Mouse (Mus musculus) yolk sac, embryonic 10.5 days (tissue): ENCODE data around the gene Spp1.
"Not testable (repeated sequence)": the region's sequence is repeated elsewhere in the genome, so short reads cannot be mapped to it uniquely, and the experiment has no call there.

Source experiments
- DNase-seq: peaks from one replicate; pipeline ENCODE4 v3.0.0-alpha.2; 2017; ENCODE audit warnings: low spot score

The Spp1 gene

DNA sequence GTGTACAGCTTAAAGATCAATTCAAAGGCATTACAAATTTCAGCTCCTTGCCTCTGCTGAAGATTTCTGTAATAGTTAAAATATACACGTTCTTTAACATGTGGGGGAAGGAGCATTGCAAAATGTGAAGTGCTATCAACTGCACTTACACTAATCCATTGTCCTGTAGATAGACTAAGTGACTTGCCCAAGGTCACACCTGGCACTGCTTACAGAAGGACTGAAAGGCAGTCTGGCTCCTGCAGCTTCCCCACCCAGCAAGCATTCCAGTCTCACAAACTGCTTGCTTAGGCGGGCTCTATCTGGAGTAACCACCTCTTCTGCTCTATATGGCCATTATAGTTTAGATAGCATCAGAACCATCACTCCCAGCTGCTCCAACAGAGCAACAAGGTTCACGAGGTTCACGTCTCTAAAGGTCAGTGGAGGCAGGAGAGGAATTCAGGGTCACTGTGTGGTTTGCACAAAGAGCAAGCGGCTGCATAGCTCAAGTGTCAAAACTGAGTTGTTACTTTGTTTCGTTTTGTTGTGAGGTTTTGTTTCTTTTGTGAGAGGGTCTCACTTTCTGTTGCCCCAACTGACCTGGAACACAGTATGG, 851 bp upstream of the Spp1 start:
- DNase-seq, result no peak

DNA sequence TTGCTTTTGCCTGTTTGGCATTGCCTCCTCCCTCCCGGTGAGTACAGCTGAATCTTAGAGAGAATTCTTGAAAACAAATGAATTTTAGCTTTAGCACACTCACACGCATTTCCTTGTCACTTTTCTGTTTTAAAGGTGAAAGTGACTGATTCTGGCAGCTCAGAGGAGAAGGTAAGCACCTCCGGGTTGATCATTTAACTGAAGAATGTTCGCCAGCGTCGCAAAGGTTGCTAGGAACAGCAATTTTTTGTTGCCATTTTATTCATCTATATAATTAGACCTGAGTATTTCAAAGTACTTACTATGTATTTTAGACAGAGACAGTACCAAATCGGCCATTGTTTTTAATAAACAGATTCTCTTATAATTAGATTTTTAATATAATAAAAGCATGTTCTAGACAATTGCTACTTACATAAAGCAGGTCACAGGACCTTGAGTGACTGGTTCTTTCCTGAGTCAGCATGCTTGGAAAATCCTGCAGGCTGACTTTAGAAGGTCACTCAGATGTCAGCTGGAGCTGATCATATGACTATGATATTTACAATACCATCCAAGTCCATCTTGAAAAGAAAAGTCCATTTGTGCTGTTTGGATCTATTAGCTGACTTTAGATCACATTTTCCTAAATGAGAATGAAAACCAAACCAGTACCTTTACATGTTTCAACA, 1.6 kb downstream of the Spp1 start:
- DNase-seq, result no peak

DNA sequence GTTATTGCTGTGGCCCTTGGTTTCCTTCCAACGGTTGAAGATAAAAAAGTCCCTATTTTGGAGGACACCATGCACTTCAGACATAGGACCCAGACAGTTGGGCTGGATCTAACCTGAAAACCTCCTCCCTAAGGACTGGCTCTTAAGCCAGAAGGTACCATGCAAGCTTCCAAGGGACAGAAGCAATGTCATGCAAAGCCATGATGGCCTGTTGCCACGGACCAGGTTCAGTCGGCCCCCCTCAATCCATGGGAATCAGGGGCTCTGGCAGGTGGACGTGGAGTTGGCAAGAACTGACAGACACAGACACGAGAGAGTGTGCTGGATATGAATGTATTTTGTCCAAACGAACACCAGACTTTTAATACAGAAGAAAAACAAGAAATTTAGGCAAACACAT, 7.5 kb downstream of the Spp1 start:
- no peak for DNase-seq

DNA sequence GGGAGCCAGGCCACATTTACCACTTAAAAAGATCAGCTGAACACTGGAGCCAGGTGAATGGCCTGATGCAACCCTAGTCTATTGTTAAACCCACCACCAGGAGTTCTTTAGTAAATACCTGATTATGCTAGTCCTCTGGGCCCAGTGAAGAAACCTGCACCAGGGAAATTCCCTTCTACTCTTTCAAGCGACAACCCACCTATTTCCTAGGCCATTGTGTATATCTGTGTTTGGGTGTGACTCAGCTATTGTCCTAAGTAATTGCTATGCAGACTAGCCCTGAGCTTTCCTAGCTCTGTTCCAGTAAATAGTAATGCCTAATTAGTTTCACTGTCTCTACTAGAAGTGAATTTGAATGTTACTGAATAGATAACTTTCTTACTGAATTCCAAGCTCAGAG, 7.9 kb downstream of the Spp1 start:
- DNase-seq, result no peak

DNA sequence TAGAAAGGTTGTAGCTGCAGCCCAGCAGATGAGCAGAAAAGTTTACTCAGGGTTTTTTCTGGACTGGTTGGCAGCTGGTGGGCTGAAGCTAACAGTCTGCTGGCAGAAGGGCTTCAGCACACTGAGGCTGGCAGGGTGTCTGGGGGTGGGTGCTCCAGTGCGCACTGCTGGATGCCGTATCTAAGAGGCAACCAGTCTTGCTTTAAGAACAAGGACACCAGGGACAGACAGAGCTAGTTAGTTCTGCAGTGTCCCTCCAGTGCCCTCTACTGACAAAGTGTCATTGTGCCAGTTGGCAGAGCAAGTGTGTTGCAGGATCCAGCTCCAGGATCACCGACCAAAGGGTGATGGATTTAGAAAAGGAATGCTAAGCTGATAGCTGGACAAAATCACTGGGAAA, 11.2 kb downstream of the Spp1 start:
- DNase-seq, result no peak

DNA sequence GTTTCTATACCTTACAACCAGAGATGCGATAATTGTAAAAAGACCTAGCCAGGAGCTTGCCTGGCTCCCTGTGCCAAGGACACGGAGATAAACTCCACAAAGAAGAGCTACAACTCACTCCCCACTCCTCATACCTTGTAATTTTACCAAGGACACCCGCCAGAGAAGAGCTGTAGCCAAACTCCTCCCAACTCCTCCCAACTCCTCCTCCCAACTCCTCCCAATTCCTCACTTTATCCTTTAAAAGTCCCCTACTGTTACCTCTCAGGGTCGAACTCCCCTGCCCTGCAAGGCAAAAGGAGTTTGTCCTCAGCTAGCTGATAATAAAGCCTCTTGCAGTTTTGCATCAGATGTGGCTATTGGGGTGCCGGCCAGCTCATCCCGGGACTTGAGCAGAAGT, 13.4 kb downstream of the Spp1 start:
- DNase-seq, result not testable (repeated sequence)

DNA sequence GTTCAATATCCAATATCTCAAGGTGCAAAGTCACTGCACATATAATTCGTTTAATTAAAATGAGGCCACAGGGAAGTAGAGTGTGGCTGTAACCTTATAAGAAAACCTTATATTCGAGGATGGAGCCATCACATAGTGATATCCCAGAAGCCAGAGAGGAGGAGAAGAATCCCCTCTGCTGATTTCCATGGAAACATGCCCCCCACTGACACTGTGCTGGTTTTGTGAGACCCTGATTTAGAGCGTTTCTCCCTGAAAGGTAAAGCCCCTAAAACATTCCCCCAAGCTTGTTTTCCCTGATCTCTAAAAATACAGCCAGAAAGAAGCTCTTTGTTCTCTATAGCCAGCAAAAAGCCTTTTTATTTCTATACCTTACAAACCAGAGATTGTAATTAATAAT, 14.6 kb downstream of the Spp1 start:
- no peak for DNase-seq

DNA sequence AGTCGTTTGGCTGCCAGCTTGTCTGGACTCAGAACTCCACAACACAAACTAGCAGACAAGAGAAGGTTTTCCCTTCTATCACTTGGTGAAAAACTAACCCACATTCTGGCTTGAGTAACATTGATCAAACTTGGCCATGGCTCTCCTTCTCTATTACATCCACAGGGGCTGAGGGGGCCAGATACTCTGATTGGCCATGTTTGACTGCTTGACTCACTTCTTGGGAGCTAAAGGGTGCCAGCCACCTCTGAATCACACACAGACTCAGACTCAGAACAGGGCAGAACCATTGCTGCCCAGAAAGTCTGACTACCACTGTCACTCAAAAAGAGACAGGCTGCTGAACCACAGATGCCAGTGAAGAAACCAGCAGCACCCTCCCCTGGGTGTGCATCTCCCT, 18.2 kb downstream of the Spp1 start:
- no peak for DNase-seq

DNA sequence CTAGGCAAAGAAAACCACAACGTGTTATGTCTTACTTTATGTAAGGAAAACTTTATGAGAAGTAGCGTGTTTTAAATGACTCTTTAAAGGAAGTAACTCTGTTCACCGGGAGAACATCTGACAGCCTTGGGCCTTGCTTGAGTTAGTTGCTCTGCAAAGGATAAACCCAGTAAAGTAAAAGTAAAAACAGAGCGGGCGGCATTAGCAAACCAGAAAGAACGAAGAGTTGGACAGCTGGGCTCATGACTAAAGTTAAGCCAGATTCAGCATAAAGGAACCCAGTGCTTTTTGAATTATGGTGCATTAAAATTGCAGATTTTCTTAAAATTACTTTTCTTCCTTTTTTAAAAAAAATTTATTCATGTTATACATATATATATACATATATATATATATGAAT, 19.6 kb downstream of the Spp1 start:
- DNase-seq, result no peak

DNA sequence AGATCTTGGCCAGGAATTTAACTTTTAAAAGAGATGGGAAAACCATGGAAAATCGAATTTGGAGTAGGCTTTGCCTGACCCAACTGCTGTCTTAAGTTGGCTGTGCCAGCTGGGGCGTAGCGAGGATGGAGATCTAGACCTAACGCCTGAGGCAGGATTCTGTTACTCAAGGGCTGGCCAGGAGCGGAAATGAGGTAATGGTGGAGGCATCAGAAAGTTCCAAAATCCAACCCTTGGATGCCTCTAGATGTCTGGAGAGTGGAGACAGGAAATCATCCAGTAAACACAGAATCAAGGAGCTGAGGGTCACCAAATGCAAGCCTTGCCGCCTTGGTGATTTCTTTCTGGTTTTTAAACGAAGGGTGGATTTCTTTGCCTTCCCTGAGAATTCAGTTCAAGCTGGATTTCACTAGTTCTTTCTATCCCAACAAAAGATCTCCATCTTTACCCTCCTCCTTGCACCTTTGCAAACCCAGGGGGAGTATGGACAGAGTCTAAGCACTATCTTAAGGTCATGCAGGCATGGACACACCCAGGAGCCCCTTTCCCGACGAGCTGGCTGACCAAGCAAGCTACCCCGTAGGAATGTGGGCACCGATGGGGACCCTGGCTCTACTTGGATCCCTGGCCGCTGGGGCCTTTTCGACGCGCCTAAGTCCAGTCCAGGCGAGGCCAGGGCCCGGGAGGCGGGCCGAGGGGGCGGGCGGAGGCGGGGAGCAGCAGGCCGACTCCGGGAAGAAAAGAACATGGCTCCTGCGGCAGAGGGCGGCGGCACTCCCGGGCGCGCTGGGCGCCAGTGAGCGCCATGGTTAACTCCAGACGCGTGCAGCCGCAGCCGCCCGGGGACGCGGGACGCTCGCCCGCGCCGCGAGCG, 24.2 kb downstream of the Spp1 start, which contains the start of gene Pkd2:
Gene Pkd2 (plus strand): TSS at position 619 of the 874 bp plus-strand sequence.
- peak; percentile 86 for DNase-seq

DNA sequence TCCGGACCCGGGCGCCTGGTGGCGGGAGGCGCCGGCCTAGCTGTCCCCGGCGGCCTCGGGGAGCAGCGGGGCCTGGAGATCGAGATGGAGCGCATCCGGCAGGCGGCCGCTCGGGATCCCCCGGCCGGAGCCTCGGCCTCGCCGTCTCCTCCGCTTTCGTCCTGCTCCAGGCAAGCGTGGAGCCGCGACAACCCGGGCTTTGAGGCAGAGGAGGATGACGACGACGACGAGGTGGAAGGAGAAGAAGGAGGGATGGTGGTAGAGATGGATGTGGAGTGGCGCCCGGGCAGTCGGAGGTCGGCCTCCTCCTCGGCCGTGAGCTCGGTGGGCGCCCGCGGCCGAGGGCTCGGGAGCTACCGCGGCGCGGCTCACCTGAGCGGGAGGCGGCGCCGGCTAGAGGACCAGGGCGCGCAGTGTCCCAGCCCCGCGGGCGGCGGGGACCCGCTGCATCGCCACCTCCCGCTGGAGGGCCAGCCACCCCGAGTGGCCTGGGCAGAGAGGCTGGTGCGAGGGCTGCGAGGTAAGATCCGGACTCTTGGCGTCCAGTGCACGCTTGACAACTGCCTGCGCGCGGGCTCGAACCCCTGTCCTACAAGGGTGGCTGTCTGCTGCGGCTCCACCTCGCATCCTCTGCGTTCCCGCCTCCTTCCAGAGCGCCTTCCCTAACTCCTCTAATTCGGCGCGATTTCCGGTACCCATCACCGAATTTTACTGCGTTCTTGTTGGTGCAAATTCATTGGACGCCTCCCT, 25.0 kb downstream of the Spp1 start:
- DNase-seq, result peak; percentile 78

DNA sequence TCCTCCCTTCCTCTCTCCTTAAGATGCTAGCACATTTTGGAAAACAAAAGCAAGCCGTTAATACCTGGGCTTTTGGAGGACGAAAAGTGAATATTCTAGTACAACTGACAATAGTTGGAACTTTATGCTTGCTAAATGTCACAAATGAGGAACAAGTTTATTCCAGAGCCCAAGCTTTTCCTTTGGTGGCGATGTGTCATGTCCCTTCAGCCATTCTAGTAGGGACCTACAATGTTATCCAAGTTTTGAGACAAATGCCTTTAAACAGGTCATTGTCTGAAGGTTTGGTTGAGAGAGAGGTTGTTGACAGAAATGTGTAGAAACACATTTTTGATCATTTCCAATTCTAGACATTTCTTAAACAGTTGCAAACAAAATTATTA, 25.5 kb downstream of the Spp1 start:
- DNase-seq, result no peak

DNA sequence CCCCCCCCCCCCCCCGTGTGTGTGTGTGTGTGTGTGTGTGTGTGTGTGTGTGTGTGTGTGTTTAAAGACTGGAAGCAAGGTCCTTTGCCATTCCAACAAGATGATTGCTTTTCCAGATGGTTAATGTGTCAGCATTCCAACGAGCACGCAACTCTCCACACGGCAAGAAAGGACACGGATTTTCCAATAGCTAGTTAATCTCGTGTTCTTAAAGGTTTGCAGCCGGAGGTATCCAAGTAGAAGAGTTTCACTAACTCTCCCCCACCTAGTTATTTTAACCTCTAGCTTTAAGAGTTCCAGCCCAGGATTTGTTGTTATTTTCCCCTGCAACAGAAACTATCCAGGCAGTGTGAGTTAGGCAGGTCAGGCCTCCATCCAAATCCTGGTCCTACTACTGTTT, 25.9 kb downstream of the Spp1 start:
- DNase-seq, result no peak

DNA sequence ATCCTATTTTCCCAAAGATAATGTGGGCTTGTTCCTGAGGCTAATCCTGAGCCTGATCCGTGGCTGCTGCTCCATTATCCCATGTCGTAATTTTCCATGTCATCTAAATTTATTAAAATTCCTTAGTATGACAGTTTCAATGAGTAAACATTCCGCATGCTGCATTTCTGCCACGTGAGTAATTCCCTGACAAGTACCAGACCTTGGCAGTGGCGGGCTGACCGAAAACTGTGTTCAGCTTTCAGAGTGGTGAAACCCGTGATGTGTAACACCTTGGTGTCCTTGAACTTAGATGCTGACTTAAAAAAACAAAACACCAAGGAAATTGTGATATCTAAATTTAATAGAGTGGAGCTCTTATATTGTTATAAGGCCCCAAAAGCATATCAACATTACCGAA, 30.4 kb downstream of the Spp1 start:
- no peak for DNase-seq

DNA sequence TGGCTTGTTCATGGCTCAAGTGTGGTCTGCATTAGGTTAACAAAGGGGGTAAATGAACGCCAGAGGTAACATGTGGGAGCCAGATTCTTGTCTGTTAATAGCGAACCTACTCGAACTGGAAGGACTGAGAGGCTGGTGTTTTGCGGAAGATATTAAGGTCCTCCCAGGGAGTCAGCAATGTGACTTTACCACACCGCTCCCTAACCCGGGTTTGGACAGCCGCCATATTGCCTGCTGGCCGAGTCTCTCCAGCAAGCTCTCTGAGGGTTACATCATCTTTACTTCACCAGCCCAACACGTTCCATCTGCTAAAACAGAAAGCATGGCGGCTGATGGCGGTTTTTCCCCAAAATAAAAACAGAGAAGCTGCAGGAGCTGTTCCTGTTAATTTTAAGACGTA, 30.8 kb downstream of the Spp1 start:
- DNase-seq, result no peak

DNA sequence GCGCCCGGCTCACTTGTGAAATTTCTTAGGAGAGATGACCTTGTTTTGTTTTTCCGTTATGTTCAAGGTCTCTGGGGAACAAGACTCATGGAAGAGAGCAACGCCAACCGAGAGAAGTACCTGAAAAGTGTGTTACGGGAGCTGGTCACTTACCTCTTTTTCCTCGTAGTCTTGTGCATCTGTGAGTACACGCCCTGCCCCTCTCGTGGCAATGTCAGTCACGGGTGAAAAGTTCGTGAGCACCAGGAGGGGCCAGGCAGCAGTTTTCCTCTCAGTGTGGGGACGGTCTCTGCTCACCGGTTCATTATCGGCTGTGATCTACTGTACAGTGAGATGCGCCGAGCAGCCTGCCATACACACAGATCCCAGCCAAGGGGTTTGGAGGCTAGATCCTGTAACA, 31.9 kb downstream of the Spp1 start:
- no peak for DNase-seq

DNA sequence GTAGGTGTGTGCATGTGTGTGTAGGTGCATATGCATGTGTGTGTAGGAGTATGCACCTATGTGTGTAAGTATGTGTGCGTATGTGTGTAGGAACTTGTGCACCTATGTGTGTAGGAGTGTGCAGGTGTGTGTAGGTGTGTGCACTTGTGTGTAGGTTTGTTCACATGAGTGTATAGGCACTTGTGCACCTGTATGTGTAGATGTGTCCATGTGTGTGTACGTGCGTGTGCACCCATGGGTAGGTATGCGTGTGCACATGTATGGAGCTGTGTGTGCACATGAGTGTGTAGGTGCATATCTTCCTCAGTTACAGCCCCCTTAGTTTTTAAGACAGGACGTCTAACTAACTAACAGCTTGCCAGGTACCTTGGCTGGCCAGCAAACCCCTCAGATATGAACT, 33.7 kb downstream of the Spp1 start:
- DNase-seq, result no peak

DNA sequence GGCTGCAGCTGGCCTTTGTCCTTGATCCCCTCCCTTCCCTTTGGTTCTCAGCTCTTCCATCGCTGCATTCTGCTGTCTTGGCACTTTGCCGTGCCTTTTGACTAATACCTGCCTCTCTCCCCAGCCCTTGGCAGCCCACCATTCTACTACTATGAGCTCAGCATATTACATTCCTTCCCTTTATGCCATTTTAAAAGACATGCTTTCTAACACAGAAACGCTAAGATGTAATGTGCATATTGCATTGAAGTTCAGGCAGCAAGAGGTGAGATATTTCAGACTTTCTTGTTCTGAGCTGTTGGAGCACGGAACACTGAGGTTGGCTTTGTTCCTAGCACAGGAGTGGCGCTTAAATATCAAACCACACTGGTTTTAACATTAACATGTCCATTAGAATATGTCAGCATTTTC, 36.1 kb downstream of the Spp1 start:
- no peak for DNase-seq

DNA sequence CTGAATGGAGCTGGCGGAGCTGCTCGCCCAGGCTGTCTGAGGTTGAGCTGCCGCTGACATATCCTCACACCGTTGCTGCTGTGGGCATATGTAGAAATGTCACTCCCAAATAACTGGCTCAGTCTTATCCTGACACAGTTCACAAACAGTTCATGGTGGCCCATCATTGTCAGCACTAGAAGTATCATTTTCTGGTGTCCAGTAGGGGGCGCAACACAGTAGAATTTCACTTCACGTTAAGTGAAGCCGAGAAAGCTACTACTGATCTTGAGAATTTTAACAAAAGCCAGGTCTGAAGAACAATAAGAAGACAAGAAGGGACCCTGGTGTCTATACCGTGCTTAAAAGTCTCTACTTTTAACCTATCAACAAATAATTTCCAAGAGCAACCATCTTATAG, 37.5 kb downstream of the Spp1 start:
- no peak for DNase-seq

DNA sequence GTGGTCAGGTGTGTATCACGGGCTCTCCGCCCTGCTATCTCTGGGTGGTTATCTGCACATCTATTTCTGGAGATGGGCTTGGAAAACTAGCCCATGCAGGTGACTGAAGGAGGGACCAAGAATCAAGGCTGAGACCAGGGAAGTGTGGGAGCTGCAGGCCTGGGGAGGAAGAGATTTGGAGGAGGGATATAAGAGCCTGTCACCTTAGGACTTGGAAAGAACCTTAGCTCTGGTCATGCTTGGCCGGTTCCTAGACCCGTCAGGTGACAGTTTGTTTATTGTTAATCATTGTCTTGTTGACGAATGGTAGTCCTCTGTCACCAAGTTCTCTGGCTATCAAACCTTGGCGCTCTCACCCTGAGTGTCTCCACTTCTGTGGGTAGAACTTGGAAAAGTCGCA, 45.4 kb downstream of the Spp1 start:
- peak; percentile 55 for DNase-seq

DNA sequence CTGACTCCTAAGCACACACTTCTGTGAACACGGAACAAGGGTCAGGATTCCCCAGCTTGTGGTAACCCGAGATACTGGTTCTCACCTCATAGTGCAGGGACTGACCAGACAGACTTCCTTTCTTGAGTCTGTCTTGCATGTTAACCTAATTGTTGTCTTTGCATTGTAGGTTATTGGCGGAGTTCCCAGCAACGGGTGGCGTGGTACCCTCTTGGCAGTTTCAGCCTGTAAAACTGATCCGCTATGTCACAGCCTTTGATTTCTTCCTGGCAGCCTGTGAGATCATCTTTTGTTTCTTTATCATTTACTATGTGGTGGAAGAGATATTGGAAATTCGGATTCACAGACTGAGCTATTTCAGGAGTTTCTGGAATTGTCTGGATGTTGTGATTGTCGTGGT, 47.9 kb downstream of the Spp1 start:
- no peak for DNase-seq
